Mouse (Mus musculus) liver, embryonic 14.5 days (tissue): ENCODE data around the gene Klf2. TPM values are rescaled to one million over a fixed set of nuclear protein-coding genes. Genes with fewer than 3 reads are reported as not detected.

Experiments used
- ATAC-seq: fragments of 200-750 bp; cut with Nextera tagmentation; 2 replicates; pipeline ENCODE4 v1.8.0; 2017; ENCODE audit warnings: moderate number of reproducible peaks, mild to moderate bottlenecking, moderate library complexity; ENCODE audit not compliant: insufficient read depth
- DNase-seq, 3 experiments: peaks; one replicate each; pipeline ENCODE4 v3.0.0-alpha.2; 2012 to 2013; ENCODE audit warnings: low read depth in 3 of 3, low spot score in 3 of 3
- H3K27ac ChIP-seq: fragments of 300-500 bp; sonication (generic); 2 replicates; pipeline ENCODE4 v1.5.1; 2014; ENCODE audit warnings: moderate library complexity, mild to moderate bottlenecking, control low read depth, inconsistent platforms
- H3K27me3 ChIP-seq: fragments of 300-500 bp; sonication (generic); 2 replicates; pipeline ENCODE4 v1.6.1; 2014; ENCODE audit warnings: mild to moderate bottlenecking, low read length, moderate library complexity; ENCODE audit not compliant: control insufficient read depth, insufficient read depth
- H3K36me3 ChIP-seq: fragments of 300-500 bp; sonication (generic); replicated peaks from 2 replicates; pipeline ENCODE4 v1.6.1; 2014; ENCODE audit warnings: low read depth; ENCODE audit not compliant: control insufficient read depth, insufficient read depth
- H3K4me1 ChIP-seq, 2 experiments: fragments of 200-500 bp in 1 of 2; fragments of 300-500 bp in 1 of 2; sonication (generic) in 1 of 2; replicated peaks; 2 replicates each; pipeline ENCODE4 v1.6.1; 2012 to 2014; ENCODE audit warnings: antibody characterized with exemption in 1 of 2, inconsistent platforms in 1 of 2, low read length in 1 of 2; ENCODE audit not compliant: control insufficient read depth in 2 of 2, insufficient read depth in 2 of 2
- H3K4me2 ChIP-seq: fragments of 300-500 bp; sonication (generic); 2 replicates; pipeline ENCODE4 v1.6.1; 2014; ENCODE audit warnings: low read depth, mild to moderate bottlenecking, control low read depth, moderate library complexity
- H3K4me3 ChIP-seq, 2 experiments: fragments of 200-500 bp in 1 of 2; fragments of 300-500 bp in 1 of 2; sonication (generic) in 1 of 2; 2 replicates each; pipeline ENCODE4 v1.5.1; 2012 to 2014; ENCODE audit warnings: low read depth in 2 of 2, low read length in 2 of 2, mild to moderate bottlenecking in 2 of 2, control low read depth in 1 of 2, inconsistent platforms in 1 of 2, moderate library complexity in 1 of 2; ENCODE audit not compliant: insufficient read depth in 1 of 2
- H3K9ac ChIP-seq: fragments of 300-500 bp; sonication (generic); replicated peaks from 2 replicates; pipeline ENCODE4 v1.6.1; 2014; ENCODE audit warnings: mild to moderate bottlenecking, control low read depth, moderate library complexity
- H3K9me3 ChIP-seq: fragments of 300-500 bp; sonication (generic); 2 replicates; pipeline ENCODE4 v1.6.1; 2016; ENCODE audit warnings: low read length, mixed read lengths; ENCODE audit not compliant: control insufficient read depth
- CTCF ChIP-seq: IDR thresholded peaks from 2 replicates; pipeline ENCODE4 v1.5.1; 2016; ENCODE audit warnings: antibody characterized with exemption, low read depth, control low read depth
- EP300 ChIP-seq: IDR thresholded peaks from 2 replicates; pipeline ENCODE4 v1.6.1; 2016; ENCODE audit warnings: antibody characterized with exemption, low read depth
- WGBS: fragments of 180-500 bp; shearing (Covaris S2); extraction: QIAGEN DNeasy Blood & Tissue Kit; methylation state at CpG from one replicate; pipeline ENCODE4 v1.1.7; 2014; ENCODE audit not compliant: insufficient replicate concordance; 5-methylcytosine and 5-hydroxymethylcytosine counted together
- polyA plus RNA-seq, 2 experiments: library from polyadenylated mRNA; depleted of rRNA in 1 of 2; stranded (reverse) in 1 of 2; unstranded in 1 of 2; fragments of >200 nt; fragmentation: Nextera tagmentation in 1 of 2; extraction: Ambion mirVana in 1 of 2; gene quantifications; 2 replicates each; pipeline versions ENCODE4 v1.2.1 to v1.2.3; 2012 to 2014

Gene Klf2
- polyA plus RNA-seq, 2 experiments, result 2.0 to 2.9 TPM

- H3K4me3 ChIP-seq, result no peak overlapping the region
- H3K27me3 ChIP-seq, result no peaks in the 10 kb centered on the region
- DNase-seq (no peak), ATAC-seq (no peak)
- no peaks in the 10 kb centered on the region for H3K9me3 ChIP-seq
- no peak overlapping the region for H3K27ac ChIP-seq
- 89% methylated on average over 2 of the region's 2 CpGs for WGBS
- no peak overlapping the region for H3K4me2 ChIP-seq
- TF ChIP-seq EP300, result no peak
- no peak for TF ChIP-seq CTCF
- no peaks in the 10 kb centered on the region for H3K4me1 ChIP-seq
- H3K9ac ChIP-seq, result no peak overlapping the region
- H3K36me3 ChIP-seq, result peaks cover 28% of the 10 kb centered on the region
These were observed 46.2 kb downstream of the Klf2 start for GRCm38 (mm10) chr8:72365016-72365415.

- Histone ChIP-seq H3K4me2 (no peak overlapping the region), H3K9ac (no peak overlapping the region), H3K9me3 (no peaks in the 10 kb centered on the region), H3K4me3 (no peak overlapping the region), H3K4me1 (no peaks in the 10 kb centered on the region), H3K27ac (no peak overlapping the region), H3K36me3 (peaks cover 34% of the 10 kb centered on the region), H3K27me3 (no peaks in the 10 kb centered on the region)
- 15% methylated on average over 3 of the region's 3 CpGs for WGBS
- ATAC-seq, result no peak
- TF ChIP-seq CTCF (peak; percentile 92), EP300 (no peak)
- peak in 2 of 3 experiments; percentile 25 to 26 for DNase-seq
These were observed 47.0 kb downstream of the Klf2 start for GRCm38 (mm10) chr8:72365826-72366225.

- Histone ChIP-seq H3K4me3 (no peak overlapping the region), H3K9ac (no peak overlapping the region), H3K9me3 (no peaks in the 10 kb centered on the region), H3K27ac (no peak overlapping the region), H3K27me3 (no peaks in the 10 kb centered on the region), H3K4me2 (no peak overlapping the region), H3K36me3 (peaks cover 37% of the 10 kb centered on the region), H3K4me1 (no peaks in the 10 kb centered on the region)
- DNase-seq (no peak), ATAC-seq (no peak)
- TF ChIP-seq EP300, result no peak
- TF ChIP-seq CTCF, result no peak
- WGBS, result 86% methylated on average over 2 of the region's 2 CpGs
These were observed 47.6 kb downstream of the Klf2 start for GRCm38 (mm10) chr8:72366435-72366834.

Other genes with a start within 250 kb of the Klf2 start
- not detected in 2 replicates for gene Olfr373, start 235.9 kb upstream of the Klf2 start, polyA plus RNA-seq (2012; rRNA removed)
- gene Olfr373, start 235.9 kb upstream of the Klf2 start, polyA plus RNA-seq (2014; fragmentation: Nextera tagmentation; extraction: Ambion mirVana), result not detected in 2 replicates
- gene Olfr374, start 212.0 kb upstream of the Klf2 start, polyA plus RNA-seq (2012; rRNA removed), result not detected in 2 replicates
- not detected in 2 replicates for gene Olfr374, start 212.0 kb upstream of the Klf2 start, polyA plus RNA-seq (2014; fragmentation: Nextera tagmentation; extraction: Ambion mirVana)
- 28.7 and 49.0 TPM in 2 replicates for gene Tpm4, start 184.1 kb upstream of the Klf2 start, polyA plus RNA-seq (2012; rRNA removed)
- gene Tpm4, start 184.1 kb upstream of the Klf2 start, polyA plus RNA-seq (2014; fragmentation: Nextera tagmentation; extraction: Ambion mirVana), result 69.2 and 76.4 TPM in 2 replicates
- gene Rab8a, start 157.8 kb upstream of the Klf2 start, polyA plus RNA-seq (2012; rRNA removed), result 18.3 and 59.7 TPM in 2 replicates
- 50.7 and 54.6 TPM in 2 replicates for gene Rab8a, start 157.8 kb upstream of the Klf2 start, polyA plus RNA-seq (2014; fragmentation: Nextera tagmentation; extraction: Ambion mirVana)
- gene Hsh2d, start 129.4 kb upstream of the Klf2 start, polyA plus RNA-seq (2012; rRNA removed), result 0.15 and 0.18 TPM in 2 replicates
- gene Hsh2d, start 129.4 kb upstream of the Klf2 start, polyA plus RNA-seq (2014; fragmentation: Nextera tagmentation; extraction: Ambion mirVana), result 0.11 and 0.37 TPM in 2 replicates
- not detected in 2 replicates for gene Cib3, start 106.2 kb upstream of the Klf2 start, polyA plus RNA-seq (2012; rRNA removed)
- gene Cib3, start 106.2 kb upstream of the Klf2 start, polyA plus RNA-seq (2014; fragmentation: Nextera tagmentation; extraction: Ambion mirVana), result 0.24 TPM in 1 of 2 replicates, not detected in the other
- gene Gm11034, start 105.4 kb upstream of the Klf2 start, polyA plus RNA-seq (2012; rRNA removed), result not detected in 2 replicates
- not detected in 2 replicates for gene Gm11034, start 105.4 kb upstream of the Klf2 start, polyA plus RNA-seq (2014; fragmentation: Nextera tagmentation; extraction: Ambion mirVana)
- gene Fam32a, start 99.3 kb upstream of the Klf2 start, polyA plus RNA-seq (2012; rRNA removed), result 22.9 and 28.2 TPM in 2 replicates
- 32.6 and 34.3 TPM in 2 replicates for gene Fam32a, start 99.3 kb upstream of the Klf2 start, polyA plus RNA-seq (2014; fragmentation: Nextera tagmentation; extraction: Ambion mirVana)
- gene Ap1m1, start 79.0 kb upstream of the Klf2 start, polyA plus RNA-seq (2012; rRNA removed), result 35.0 and 38.8 TPM in 2 replicates
- gene Ap1m1, start 79.0 kb upstream of the Klf2 start, polyA plus RNA-seq (2014; fragmentation: Nextera tagmentation; extraction: Ambion mirVana), result 46.7 and 52.5 TPM in 2 replicates
- 0.83 and 7.4 TPM in 2 replicates for gene Gm10282, start 13.8 kb upstream of the Klf2 start, polyA plus RNA-seq (2012; rRNA removed)
- 7.3 and 8.0 TPM in 2 replicates for gene Gm10282, start 13.8 kb upstream of the Klf2 start, polyA plus RNA-seq (2014; fragmentation: Nextera tagmentation; extraction: Ambion mirVana)
- gene Eps15l1, start 102.4 kb downstream of the Klf2 start, polyA plus RNA-seq (2012; rRNA removed), result 19.6 and 21.1 TPM in 2 replicates
- 16.9 and 17.7 TPM in 2 replicates for gene Eps15l1, start 102.4 kb downstream of the Klf2 start, polyA plus RNA-seq (2014; fragmentation: Nextera tagmentation; extraction: Ambion mirVana)
- gene Calr3, start 124.8 kb downstream of the Klf2 start, polyA plus RNA-seq (2012; rRNA removed), result 0.09 and 0.21 TPM in 2 replicates
- gene Calr3, start 124.8 kb downstream of the Klf2 start, polyA plus RNA-seq (2014; fragmentation: Nextera tagmentation; extraction: Ambion mirVana), result 0.53 and 0.83 TPM in 2 replicates
- gene 1700030K09Rik, start 124.8 kb downstream of the Klf2 start, polyA plus RNA-seq (2012; rRNA removed), result 1.8 and 3.2 TPM in 2 replicates
- gene 1700030K09Rik, start 124.8 kb downstream of the Klf2 start, polyA plus RNA-seq (2014; fragmentation: Nextera tagmentation; extraction: Ambion mirVana), result 2.2 and 2.4 TPM in 2 replicates
- 25.4 and 28.8 TPM in 2 replicates for gene Cherp, start 156.2 kb downstream of the Klf2 start, polyA plus RNA-seq (2012; rRNA removed)
- 19.9 and 22.6 TPM in 2 replicates for gene Cherp, start 156.2 kb downstream of the Klf2 start, polyA plus RNA-seq (2014; fragmentation: Nextera tagmentation; extraction: Ambion mirVana)
- gene Slc35e1, start 173.6 kb downstream of the Klf2 start, polyA plus RNA-seq (2012; rRNA removed), result 7.9 and 8.9 TPM in 2 replicates
- gene Slc35e1, start 173.6 kb downstream of the Klf2 start, polyA plus RNA-seq (2014; fragmentation: Nextera tagmentation; extraction: Ambion mirVana), result 4.1 and 4.3 TPM in 2 replicates
- 4.6 TPM in 2 replicates for gene Med26, start 229.2 kb downstream of the Klf2 start, polyA plus RNA-seq (2012; rRNA removed)
- gene Med26, start 229.2 kb downstream of the Klf2 start, polyA plus RNA-seq (2014; fragmentation: Nextera tagmentation; extraction: Ambion mirVana), result 5.5 and 6.2 TPM in 2 replicates